Mouse (Mus musculus) thymus, adult 18-20 months (tissue): Measurements from ENCODE around the gene Pde4d.

Experiments
- DNase-seq, 2 experiments: peaks; one replicate each; pipeline ENCODE4 v3.0.0; 2022; ENCODE audit warnings: mixed read lengths in 2 of 2

Pde4d gene

DNA sequence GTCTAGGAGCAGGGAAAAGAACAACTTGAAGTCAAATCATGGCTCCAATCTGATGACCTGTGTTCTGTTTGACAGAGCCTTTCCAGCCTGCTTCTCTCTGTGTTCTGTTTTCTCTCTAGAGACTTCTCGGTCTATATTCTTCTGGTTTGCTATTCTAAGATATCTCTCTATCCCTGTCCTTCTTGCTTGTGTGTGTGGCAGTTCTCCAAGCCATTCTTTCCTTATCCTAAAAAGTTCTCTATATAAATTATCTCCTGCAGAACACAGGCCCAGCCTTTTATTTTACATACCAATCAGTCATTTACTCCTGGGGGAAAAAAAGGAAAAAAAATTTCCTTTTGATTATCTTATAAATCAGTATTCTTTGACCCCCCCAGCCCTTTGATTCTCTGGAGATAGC lies 1229.2 kb downstream of the Pde4d start:
- no peak for DNase-seq

DNA sequence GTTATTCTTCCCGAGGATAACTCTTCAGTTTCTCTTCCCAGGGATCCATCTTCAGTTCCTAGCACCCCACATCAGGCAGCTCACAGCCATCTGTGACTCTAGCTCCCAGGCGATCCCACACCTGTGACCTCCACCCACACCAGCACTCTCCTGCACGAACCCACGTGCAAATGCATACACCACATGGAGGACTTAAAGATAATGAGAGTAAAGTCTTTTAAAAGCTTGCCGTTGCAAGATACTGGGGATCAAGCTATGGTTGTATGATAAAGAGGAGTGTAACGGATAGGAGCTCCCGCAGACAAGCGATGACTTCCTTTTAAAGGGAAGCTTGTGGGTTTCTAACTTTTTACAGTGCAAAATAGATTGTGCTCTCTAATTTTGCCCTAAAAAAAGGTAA lies 1230.5 kb downstream of the Pde4d start:
- no peak for DNase-seq

DNA sequence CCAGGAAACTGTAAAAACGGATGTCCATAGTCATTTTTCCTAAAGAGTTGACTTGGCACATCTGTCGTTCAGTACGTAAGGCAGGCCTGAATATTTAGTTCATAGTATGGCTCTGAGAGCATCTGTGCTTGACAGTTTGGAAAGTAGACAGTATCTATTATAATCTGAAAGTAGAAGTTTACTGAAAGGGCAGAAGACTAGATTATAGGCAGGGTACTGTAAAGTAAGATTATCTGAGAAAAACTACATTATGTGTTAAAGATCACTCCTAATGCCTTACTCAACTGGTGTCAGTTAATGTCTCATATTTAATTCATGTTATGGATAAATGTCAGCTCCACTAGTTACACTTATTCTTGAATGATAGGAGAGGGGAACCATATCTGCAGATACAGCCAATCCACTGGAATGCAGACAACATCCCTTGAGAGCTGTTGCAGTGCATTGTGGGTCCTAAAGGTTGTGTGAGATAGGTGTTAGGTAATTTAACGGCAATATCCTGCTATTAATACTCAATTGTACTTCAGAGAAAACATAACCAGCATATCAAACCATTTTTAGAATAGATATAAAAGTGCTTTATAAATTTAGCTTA lies 1232.0 kb downstream of the Pde4d start:
- DNase-seq, result no peak

DNA sequence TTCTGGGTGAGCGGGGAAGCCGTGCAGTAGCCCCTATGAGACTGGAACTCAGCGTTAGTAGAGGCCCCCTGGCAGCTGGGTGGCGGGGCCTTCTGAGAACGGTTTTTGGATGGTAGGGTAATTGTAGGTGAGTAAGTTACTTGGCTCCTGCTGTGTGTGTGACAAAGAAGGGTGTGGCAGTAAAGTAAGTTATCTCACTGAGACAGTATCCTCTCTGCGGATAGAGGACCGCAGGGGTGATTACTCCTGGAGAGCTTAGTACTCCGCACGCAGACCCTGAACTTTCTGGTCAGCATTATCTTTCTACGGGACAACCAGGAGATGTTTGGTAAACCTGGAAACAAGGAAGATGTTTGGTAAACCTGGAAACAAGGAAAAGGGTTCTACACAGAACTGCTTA lies 1233.3 kb downstream of the Pde4d start:
- DNase-seq, result no peak

DNA sequence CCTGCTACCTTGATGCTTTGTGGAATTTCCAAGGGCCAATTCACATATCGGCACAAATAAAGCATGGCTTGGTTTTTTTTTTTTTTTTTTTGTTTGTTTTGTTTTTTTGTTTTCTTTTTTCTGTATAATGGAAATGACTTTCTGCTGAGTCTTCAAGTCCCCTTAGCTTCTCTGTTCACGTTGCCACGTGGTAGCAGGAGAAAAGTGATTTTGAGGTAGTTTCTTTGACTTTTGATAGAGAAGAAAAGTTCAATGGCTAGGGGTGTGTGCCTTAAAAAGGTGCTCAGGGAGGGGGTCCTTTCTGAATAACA lies 1235.2 kb downstream of the Pde4d start:
- no peak for DNase-seq

DNA sequence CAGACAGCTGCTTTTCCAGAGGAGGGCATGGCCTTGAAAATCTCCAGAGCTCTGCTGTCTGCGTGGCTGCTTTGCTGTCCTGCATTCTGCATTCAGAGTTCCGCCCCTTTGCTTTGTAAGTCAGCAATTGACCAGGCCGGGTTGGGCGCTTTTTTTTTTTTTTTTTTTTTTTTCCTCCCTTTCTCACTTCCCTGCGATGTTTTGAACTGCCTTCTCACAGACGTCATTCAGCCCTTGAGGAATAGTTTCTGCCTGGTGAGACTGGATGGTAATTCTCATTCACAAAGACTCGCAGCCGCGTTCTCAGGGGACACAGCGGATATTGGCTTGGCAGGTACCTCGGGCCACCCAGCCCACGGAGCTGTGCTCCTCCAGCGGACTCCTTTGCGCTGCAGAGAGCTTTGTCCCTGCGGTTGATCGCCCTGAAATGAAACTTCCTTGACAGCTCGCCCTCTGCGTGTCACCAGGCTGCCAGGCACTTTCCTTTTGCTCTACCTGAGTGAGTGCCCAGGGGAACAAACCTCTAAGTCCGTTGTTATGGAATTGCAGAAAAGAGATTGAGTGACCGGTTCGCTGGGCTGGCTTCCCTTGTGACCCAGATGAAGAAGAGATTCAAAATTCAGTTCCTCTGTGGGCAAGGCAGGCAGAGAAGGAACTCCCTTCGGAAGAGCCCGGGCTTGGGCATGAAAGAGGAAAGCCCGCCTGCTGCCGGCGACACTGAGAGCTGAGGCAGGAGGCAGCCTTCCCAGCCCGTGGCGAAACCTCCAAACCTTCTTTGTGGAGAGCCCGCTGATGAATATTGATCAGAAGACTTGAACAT lies 1235.8 kb downstream of the Pde4d start:
- DNase-seq, result peak; percentile 14 to 18

DNA sequence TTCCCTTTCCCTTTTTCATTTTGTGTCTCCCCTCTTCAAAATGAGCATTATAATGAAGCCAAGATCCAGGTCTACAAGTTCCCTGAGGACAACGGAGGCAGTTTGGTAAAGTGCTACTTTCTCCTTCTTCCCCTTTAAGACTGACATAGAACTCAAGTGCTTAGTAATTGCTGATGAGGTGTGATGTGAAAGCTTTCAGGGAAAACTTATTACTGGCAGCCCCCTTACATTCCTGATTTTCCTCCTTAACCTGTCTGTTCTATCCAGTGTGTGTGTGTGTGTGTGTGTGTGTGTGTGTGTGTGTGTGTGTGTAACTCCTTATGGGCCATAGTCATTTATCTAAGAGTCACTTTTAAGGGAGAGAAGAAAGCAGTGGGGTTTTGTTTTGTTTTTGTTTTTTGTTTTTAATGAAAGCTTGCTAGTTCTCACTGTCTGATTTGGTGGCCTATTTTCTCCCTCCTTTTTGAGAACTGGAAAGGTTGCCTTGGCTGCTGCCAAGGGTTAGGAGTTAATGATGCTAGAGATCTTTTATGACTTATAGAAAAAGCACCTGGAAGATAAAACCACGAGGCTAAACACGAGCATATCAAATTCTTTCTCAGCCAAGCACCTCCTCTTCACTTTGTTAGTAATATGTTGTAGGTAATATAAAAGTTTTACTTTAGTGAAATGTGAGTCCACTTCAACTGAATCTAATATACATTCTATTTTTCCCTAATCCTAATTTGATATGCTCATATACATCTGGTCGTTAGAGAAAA lies 1236.5 kb downstream of the Pde4d start:
- no peak for DNase-seq

DNA sequence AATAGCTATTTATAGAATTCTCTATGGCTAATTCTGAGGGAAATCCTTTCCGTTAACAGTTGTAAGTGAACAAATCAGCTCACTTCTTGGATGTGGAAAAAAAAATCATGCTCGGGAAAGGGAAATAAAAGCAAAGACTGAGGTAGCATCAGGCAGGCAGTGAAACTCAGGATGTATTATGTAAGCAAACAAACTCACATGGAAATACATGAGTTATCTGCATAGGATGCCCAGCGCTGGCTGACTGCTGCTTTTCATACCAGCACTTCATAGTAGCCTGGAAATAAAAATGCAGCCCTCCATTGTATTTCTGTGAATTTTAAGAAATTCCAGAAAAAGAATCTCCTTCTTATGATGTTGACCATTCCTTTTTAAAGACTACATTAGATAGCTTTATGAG lies 1237.2 kb downstream of the Pde4d start:
- no peak for DNase-seq

DNA sequence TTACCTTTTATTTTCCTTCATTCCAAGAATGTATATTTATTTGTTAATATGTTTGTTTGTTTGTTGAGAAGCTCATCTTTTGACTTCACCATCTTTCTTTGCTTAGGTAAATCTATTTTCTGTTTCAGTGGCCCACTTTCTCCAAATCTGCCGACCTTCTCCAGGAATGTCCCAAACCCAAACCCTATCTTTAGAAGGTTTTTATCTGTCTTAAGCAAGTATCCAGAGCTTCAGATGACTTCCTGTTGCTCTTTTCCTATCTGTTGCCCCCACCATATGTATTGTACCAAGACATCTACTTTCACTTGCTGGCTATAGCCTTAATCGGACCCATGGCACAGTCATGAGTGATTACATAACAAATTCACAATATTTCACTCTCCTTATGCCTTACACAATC lies 1238.4 kb downstream of the Pde4d start:
- DNase-seq, result no peak

DNA sequence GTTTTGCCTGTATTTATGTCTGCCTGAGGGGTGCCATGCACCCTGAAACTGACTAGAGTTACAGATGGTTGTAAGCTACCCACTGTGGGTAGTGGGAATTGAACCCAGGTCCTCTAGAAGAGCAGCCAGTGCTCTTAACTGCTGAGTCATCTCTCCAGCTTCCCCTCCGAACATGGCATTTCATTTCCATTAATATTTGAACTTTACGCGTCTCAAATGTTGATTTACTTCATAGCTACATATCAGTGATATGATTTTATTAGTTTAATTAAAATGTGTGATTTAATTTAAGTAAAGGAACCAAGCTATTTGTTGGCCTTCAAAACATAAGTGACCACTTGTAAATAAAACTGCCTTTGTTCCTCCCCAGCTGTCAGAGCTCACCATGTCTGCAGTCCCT lies 1239.4 kb downstream of the Pde4d start:
- no peak for DNase-seq

DNA sequence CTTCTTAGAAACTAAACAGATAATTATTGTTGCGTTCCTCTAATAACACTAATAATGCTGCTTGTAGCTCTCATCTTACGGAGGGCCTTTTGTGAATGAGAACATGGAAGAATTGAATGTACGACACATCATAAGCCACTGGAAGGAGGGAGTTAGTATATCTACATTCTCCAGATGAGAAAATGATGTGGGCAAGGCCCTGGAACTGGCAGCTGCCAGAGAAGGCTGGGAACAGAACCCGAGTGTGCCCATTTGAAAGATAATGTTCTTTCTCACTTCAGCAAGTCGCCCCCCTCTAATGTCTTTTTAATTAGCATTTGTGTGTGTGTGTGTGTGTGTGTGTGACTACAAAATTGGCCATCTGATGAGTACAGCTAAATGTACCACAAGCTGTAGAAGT lies 1240.8 kb downstream of the Pde4d start:
- DNase-seq, result no peak

DNA sequence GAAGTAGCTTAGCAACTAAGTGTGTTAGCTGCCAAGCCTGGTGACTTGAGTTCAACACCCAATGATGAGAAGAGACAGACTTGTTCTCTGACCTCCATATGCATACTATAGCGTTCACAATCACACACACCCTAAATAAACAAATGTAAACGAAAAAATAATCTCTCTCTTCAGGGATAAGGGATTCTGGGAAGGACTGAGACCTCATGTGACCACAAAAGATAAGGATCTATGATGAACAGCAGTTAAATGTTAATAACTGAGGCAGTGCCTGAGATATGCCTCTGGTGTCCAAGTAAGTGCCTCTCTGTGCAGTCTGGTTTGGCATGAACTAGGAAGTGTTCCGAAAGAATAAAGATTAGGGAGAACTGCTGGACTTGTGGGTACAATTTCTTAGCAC lies 1243.1 kb downstream of the Pde4d start:
- DNase-seq, result no peak

DNA sequence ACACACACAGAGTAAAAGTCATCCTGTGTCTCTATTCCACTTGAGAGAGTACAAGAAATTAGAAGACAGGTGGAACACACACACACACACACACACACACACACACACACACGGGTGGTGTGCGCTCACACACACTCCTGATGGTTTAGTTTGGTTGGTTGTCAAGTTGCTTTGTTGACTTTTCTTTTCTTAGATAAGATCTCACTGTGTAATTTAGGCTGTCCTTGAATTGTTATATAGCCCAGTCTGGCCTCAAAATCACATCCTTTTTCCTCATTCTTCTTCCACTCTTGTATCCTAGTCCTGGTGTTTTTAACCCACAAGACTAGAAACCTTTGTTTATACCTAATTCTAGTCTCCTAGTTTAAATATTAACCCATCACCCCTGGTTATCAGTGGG lies 1244.0 kb downstream of the Pde4d start:
- no peak for DNase-seq

DNA sequence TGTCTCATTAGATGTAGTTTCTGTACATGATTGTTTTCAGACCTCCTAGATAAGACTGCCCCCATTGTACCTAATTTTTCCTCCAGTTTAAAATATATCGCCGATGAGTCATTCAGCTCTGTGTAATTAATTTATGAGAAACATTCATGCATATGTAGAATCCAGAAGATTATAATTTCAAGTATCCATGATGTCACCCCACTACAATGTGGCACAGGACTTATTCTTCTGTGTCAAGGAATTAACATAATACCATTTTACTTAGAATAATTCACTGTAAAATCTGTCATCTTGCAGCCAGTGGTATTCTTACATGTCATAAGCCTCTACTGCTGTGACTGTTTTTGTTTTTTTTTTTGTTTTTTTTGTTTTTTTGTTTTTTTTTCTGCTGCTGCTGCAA lies 1244.5 kb downstream of the Pde4d start:
- DNase-seq, result no peak

DNA sequence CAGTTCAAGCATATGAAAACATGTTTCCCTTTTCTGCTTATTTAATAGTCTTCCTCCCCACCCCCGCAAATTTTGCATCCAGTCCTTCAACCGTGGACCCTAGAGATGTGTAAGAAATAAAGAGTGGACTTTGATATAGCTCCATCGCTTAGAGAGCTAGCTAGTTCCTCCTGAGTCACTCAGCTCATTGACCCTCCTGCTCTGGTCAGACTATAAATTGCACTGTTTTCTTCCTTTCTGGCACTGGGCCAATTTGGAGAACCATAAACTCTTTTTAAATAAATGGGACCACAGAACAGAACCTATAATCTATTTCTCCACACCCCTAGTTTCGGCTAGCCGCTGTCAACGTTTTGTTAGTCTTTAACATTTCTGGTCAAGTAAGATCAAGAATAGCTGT lies 1245.3 kb downstream of the Pde4d start:
- no peak for DNase-seq

DNA sequence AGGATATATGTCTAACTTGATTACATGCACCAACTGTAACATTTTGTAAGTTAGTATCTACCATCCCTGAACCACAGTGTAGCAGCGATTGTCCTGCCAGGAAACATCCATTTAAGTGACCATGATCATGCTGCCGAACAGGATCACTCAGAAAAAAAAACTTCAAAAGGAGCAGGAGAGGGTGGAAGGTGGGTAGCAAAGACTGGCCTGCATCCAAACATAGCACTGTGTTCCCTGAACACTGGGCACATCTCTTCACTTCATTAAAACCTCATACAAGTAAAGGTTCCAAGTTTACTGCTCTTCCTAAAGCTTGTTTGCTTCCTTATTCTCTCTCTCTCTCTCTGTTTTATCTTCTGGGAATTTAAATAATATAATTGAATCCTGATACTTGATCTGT lies 1256.4 kb downstream of the Pde4d start:
- DNase-seq, result no peak

DNA sequence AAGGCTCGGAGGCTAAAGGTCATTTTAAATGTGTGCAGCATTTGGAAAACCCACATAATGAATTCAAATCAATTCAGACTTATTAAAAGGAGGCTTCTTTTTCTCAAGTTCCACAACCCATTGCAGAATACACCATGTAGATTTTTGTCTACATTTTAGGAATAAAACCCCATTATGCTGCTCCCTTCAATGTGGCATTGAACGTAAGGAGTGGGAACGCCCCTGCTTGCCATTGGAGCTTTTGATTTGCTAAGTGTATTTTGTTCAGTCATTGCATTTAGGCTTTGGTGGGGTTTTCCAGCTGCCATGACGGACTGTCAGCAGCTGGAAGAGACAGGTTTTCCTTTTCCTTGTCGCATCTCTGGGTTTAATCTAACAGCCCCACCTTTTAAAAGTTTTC lies 1256.8 kb downstream of the Pde4d start:
- DNase-seq, result no peak

DNA sequence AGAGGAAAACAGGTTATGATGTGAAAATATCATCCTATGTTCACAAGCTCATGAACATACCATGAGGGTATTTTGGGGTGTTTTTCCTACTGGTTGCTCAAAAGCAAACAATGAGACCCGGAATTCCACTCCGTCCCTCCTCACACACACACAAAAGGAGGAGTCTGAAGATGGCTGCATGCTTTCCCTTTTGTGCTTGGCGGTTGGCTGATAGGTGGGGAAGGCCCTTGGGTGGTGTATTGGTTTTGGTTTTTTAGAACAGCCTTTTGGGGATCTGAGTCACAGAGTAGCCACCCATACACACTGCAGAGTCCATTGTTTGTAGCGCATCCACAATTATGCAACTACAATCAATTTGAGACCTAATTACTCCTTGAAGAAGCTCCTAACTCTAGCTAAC lies 1257.4 kb downstream of the Pde4d start:
- no peak for DNase-seq

DNA sequence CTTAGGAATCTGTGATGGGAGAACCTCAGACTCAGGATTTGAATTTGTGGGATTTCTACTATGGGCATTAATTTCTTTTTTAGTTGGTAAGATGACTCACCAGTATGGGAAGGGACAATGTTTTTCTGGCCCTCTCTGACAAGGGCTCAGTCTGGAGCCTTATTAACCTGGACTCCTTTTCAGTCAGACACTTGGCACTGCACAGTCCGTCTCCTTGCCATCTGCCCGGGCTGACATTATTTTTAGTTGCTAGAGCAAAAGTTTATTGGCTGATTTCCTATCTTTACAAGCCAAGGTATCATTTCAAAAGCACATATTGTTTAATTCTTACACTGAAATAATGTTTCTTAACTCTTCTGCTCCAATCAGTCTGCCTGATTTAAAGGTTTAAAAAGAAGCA lies 1258.6 kb downstream of the Pde4d start:
- no peak for DNase-seq

DNA sequence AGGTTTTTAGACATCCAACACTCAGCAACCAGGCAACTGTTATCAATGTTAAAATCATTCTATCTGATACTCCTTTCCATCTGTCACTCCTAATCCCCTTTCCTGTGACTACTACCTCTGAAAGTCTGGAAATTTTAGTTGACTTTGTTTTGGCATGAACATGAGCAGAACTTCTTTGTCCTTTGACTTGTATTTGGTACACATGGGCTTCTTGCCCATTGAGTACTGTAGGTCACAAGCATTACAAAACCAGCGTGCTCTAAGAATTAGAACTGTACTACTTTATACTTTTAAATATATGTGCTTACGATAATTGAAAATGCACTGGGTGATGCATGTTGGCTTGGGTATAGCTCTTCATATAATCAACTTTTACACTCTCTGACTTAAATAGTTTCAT lies 1264.8 kb downstream of the Pde4d start:
- DNase-seq, result no peak

DNA sequence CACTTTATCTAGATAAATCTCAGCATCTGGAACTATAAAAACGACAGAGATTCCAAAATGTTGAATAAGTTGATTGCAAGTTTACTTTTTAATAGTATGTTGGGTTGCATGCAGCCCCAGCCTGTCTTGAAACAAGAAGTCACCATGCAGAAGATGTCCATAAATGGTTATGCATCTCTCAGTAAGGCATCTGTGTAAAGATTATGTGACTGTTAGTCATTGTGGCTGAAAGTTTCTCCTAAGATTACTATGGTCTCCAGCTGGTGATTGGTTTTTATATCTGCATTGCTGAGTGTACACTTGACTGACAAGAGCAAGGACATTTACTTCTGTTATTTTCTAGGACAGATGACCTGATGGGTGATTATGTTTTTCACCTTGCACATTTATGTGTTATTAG lies 1265.6 kb downstream of the Pde4d start:
- DNase-seq, result no peak

DNA sequence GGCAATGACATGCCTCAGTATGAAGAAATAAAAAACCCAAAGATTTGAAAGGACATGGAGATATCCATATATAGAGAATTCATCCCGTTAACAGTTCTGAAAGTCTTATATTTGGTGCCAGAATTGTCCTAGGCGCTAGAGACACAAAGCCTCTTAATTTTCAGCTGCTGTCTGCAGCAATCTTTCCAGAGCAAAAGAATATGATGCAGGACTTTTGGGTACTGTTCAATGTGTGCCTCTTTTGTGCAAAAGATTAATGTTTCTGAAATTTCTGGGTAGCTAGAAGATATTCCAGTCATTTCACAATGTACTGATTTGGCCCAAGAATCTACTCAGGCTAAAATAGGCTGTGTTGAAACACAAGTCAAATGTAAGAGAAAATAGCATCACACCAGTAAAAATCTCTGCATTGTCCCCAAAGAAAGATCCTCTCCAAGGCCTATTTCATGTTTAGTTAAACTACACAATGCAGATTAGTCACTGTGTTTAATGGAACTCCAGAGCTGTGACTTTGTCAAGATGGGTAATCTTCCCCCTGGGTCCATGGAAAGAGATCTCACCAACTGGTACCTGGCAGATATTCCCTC lies 1270.5 kb downstream of the Pde4d start:
- no peak for DNase-seq

DNA sequence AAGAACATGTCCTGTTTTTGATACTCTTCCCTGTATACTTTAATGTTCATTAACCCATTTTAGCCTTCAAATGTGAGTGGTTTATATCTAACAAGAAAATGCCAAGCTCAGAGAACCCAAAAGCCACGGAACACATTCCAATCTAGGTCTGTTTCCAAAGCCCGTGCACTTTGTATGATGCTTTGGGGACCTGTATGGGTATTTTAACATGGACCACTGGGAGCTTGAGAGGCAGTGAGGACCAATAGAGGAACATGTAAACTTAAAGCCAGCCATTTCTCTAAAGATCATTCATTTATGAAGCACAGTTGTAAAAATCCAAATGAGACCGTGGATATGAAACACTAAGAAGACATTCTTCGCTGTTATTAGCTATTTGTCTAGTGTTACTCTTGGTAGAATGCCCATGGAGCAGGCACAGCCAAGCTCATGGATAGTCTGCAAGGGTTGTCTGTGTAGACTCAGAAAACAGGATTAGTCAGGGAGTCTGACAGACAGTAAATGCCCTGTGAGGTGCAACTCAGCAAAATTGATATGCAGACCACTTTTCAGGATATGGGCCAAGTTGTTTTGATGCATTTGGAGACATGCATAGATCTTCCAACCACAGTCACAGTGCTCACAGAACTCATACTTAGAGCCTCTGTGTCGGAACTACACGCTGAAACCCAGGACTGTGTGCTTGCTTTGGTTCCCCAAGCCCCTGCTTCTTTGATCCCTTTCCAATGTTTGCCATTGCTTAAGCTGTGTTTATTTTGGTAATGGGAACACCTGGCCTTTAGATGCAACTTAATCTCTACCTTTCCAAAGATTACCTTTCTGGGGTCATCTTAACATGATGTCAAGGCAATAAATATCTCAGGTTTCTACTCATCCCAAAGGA lies 1272.7 kb downstream of the Pde4d start:
- no peak for DNase-seq
